Mouse (Mus musculus): ENCODE measurements at regions not wholly inside any gene's neighbourhood (a gene's known extent, or its start where the extent isn't known, plus 50 kb on each side); places are given as distances from the start of the nearest gene placed in this dataset.

- no peak for TF ChIP-seq POLR2A (IDR thresholded peaks at IDR 0.05; ENCODE audit: borderline replicate concordance, extremely low read depth, insufficient read depth, insufficient read length, poor library complexity, severe bottlenecking)
- TF ChIP-seq CTCF (IDR thresholded peaks at IDR 0.05; ENCODE audit: borderline replicate concordance, extremely low read depth, insufficient read depth, insufficient read length) = no peak
Observed at GRCm38 (mm10) chr4:22151899-22152493, 205.3 kb upstream of the Fbxl4 start.
